Mouse (Mus musculus) naive thymus-derived CD4-positive, alpha-beta T cell, adult 2 months (primary cell): ENCODE results near the gene Hps5.

Experiments used
- DNase-seq: peaks from one replicate; pipeline ENCODE4 v3.0.0-alpha.2; 2011; ENCODE audit warnings: low read depth

Hps5 gene

DNA sequence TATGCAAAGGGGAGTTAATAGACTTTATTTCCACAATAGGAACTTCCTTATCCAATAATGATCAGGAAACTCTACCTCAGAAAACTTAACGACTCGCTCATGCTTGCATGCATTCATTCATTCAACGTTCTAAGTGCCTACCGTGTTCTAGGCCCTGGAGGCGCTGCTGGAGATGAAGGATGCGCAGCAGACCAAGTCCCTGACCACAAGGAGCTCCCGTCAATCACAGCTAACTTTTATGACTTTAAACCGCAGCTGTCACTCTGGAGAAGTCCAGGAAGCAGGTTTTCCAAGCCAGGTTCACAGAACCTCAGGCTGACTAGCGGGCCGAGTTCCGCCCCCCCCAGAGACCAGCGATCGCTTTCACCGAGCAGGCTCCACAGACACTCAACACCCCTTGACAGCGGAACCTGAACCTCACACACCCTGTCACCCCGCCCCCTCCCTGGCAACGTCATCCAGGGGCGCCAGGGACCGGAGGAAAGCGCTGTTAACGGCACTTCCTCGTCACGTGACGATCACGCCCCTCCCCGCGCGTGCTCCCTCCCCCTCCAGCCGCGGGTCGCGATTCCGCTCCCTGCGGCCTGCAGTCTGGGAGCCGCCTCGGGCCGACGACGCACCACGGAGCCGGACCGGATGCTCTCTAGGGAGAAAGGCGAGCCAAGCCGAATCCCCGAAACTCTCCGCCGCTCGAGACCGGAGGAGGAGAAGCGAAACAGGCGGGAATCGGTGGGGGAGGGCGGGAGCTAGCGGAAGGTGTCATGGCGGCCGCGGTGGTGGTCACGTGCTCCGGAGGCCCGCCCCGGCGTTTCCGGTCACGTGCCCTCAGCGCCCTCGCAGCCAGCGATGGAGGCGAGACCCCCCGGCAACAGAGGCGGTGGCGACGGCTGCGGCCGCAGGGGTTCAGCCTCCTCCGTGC lies at the start of gene Hps5, which contains the start of gene Gtf2h1:
Hps5 (minus strand) TSS at position 778 of the 919 bp plus-strand sequence.
Gtf2h1 (plus strand) TSS at position 817 of the 919 bp plus-strand sequence.
- DNase-seq = peak; percentile 99

DNA sequence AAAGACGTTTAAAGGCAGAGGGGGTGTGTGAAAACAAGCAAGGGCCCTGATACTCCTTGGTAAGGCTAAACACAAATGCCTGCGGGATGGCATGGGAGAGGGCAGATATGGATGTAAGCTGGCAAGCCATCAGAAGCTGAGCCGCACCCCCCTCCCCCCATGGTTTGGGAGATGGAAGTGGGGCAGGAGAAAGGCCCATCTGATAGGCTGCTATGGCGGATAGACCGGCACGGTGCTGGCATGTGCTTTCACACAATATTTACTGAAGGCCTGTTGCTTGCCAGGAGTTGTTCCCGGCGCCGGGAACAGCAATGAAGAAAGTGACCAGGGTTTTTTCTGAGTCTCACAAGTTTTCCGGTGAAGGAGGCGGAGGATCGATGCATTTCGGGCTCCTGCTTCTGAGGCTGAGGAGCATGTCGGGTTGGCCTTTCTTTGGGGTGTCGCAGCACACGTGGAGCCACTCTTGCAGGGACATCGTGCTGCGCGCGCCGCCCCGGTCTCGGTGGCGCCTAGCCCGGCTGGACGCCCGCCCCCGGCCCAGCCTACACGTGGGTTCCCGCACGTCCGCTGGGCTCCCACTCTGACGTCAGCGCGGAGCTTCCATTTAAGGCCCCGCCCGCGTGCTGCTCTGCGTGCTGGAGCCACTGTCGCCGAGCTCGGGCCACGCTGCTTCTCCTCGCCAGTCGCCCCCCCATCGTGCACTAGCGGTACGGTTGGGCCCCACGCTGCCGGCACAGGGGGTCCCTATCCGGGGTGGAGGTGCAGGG lies 49.5 kb upstream of the Hps5 start:
- DNase-seq = peak; percentile 93

DNA sequence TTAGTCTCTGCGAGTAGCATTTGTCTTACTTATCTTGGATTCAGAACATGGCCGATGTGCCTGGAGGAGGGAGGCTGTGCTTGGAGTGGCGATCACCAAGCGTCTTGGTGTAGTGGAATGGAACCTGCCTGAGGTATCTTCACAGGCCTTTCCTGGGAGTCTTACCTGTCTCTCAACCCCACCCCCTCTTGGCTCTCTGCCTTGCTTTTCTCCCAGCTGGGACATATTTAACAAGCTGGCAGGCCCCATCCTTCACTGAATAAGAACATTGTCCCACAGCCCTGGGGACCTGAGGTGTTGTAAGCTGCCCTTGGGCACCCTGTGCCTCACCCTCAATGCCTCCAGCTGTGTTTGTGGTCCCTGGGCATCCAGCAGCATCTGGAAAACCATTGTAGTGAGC lies 47.7 kb upstream of the Hps5 start:
- DNase-seq = no peak

DNA sequence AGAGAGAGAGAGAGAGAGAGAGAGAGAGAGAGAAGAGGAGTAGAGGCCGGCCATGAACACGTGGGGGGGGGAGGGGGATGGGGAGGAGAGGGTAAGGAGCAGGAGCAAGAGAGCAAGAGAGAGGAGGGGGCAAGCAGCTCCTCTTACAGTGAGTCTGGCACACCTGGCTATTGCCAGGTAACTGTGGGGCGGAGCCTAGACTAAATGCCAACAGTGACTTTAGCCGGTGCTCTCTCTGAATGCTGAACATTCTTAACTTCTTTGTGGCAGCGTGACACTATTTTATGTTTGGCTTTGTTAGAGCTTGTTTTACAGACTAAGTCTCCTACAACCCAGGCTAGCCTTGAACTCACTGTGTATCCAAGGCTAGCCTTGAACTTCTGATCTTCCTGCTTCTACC lies 46.4 kb upstream of the Hps5 start:
- no peak for DNase-seq

DNA sequence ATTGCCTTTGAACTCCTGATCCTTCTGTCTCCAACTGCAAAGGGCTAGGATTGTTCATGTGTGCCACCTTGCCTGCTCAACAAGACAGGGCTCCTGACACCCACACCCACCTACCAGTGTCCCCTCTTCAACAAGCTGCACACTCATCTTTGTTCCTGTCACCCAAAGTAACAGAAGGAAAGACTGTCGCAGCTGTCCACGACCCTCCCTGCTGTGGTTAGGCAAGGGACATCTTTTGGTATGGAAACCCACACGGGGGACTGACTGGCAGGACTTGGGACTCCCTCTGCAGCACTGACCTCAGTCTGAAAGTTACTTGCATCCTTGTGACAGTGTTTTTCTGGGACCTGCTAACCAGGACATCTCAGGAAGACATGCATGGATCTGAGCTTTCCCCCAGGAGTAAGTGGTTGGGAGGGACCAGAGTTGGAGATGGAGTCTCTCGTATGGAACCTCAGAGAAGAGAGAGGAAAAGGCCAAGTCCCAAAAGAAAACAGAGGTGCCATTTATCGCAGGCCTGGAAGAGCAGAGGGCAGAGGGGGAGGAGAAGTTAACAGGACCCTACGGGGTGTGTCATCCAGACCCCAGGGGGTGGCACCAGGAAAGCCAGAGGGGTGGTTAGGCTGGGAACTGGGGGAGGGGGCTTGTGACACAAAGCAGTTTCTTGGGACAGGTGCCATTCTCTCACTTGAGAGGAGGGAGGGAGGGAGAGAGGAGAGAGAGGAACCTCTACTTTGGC lies 45.1 kb upstream of the Hps5 start, which contains the start of gene Ldha:
Ldha (plus strand) TSS at position 689 of the 739 bp plus-strand sequence.
- DNase-seq = no peak

DNA sequence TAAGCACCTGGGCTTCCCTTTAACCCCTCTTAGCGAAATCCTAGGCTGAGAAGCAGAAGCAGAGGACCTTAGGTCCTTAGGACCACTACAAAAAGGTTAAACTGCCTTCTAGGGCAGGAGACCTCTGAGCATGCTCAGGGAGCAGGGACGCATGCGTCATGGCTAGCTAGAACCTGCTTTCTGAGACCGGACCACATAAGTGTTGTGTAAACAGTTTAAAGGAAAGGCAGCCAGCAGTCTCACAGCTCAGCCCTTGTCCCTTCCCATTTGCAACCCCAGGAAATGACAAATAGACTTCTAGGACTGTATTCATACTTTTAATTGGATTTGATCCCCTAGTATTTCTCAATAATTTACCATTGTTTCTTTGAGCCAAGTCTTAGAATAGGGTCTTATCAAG lies 44.5 kb upstream of the Hps5 start:
- no peak for DNase-seq

DNA sequence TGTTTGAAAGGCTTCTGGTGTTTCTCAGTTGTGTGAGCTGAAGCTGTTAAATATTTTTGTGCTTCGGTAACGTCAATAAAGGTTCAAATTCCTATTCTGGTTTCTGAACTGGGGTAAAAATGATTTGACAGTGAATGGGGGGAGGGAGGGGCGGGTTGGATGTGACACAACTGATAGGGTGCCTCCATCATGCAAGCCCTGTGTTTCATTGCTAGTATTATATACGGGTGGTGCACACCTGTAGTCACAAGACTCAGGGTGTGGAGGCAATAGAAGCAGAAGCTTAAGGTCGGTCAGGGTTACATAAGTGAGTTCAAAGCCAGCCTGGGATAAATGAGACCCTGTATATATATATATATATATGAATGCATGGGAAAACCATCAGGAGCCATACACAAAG lies 44.0 kb upstream of the Hps5 start:
- DNase-seq = no peak

DNA sequence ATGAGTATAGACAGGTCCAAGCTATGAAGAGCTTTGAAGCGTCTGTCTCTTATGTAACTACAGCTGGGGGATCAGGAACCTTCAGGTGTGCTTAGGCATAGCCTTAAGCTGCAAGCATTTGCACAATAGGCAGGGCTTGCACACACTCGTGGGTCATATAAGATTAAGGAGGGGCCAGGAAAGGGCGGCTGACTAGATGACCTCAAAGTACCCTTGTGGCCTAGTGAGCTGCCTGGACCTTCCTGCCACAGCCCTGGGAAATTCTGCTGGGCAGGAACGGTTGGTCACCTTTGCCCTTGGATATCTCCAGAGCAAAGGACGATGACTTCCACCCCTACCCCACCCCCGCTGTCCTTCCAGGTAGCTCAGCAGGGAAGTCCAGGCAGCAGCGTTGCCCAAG lies 43.6 kb upstream of the Hps5 start:
- DNase-seq = no peak

DNA sequence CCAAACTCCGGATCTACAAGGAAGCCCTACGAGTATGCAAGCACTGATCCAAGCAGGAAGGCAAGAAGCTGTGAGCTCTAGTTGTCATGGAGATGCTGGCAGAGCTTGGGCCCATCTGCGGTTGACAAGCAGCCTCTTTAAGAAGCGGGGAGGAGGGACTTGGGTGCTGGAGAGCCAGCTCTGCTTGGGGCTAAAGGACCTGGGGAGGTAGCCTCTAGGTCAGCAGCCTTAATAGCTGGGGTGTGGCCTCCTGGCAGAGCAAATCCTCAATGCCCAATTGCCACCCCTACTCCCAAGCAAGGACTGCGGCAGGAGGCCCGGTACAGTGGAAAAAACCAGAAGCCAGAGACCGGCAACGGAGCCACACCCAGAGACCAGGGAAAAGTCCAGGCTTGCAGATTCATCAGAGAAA lies 43.0 kb upstream of the Hps5 start:
- DNase-seq = peak; percentile 87

DNA sequence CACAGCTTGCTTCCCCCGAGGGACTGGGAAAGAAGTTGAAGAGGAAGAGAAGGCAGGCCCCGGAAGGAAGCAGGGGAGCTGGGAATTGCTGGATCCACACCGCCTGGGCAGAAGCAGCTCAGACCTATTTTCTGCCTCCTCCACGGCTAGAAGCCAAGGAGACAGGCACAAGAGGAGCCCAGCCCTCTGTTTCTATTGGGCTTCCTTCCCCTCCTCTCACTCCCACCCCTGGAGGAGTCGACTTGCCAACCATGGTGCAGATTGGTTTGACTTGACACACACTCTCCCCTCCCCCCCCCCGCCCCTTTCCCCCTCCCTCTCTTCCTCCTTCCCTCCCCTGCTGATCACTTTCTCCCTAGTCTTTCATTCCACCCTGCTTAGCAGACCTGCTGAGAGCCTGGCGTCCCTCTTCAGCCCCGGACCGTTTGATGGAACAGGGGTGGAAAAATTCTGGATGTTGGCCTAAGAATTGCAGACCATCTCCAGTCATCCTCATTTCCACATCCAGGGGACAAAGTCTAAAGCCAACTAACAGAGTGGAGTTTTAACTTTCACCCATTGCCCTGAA lies 42.3 kb upstream of the Hps5 start:
- DNase-seq = peak; percentile 56

DNA sequence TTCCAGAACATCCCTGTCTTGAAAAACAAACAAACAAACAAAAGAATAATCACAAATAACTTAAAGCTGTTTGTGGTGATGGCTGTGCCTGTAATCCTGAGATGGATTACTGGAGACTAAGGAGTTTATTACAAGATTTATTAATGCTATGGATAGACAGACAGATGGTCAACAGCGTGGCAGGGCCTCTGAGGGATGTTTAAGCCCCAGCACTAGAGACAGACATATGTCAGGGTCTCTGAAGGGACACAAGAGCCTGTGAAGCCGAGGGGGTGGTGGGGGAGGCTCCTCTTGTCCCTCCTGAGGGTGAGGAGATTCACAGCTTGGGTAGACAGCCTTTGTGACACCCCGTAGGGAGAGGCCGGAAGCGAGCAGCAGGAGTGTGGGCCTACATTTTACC lies 41.2 kb upstream of the Hps5 start:
- no peak for DNase-seq

DNA sequence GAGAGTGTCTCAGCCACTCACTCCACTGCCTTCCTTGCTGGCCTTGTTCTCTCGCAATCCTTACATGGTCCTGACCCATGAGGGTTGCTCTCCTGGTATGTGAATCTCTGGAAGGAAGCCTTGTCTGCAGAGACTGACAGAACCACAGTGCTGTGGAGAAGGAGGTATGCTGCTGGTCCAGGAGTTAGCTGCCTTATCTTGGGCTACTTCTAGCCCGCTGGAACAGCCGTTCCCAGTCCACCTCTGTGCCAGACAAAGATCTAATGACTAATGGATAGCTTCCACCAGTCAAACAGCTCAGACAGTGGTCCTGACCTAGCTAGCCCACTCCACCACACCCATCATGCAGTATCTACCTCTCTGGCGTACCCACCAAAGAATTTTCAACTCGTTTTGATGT lies 40.5 kb upstream of the Hps5 start:
- DNase-seq = no peak

DNA sequence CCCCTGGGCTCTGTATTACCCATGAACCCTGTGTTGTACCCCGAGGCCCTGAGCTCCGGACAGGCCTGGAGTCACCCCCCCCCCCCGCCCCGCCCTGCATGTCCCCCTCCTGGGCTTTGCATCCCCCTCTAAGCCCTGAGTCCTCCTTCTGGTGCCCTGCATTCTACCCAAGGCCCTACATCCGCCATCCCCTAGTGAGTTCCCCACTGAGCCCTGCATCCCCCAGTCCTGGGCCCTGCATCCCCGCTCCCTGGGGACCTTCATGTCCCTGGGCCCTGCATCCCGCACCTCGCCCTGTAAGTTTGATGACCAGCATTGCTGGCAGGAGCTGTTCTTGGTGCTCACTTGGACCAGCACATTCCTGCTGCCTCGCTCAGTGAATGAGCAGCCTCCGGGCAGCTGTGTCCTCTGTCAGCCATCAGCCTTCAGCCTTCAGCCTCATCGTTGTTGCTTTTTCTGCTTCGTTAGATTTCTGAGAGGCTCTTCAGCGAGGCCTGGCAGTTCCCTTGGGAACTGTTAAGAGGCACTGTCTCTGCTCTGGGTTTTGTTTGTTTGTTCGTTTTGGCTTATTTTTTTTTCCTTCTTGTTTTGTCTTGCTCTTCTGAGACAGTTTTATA lies 39.2 kb upstream of the Hps5 start:
- no peak for DNase-seq

DNA sequence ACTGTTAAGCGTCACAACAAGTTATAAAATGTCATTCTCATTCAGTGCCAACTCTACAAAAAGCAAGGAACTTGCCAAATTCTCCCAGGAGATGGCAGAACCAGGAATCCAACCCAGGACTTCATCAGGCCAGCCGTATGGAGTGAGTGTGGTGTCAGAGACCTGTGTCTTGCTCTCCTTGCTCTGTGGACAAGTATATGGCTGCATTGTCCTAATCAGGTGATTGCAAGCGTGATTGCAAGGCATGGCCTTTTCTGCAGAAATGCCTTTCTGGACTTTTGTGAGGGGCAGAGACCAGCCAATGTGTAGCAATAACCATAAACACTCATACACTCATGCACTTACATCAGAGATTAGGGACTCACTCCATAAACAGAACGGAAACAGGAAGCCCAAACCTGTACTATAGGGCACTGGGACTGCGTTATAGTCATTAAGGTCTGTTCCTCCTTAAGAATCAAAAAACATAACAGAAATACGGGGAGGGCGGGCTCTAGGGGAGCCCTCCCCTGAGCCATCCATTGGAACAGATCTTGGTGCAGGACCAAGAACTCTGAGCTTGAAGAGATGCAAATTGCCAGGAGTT lies 37.9 kb upstream of the Hps5 start:
- peak; percentile 43 for DNase-seq

DNA sequence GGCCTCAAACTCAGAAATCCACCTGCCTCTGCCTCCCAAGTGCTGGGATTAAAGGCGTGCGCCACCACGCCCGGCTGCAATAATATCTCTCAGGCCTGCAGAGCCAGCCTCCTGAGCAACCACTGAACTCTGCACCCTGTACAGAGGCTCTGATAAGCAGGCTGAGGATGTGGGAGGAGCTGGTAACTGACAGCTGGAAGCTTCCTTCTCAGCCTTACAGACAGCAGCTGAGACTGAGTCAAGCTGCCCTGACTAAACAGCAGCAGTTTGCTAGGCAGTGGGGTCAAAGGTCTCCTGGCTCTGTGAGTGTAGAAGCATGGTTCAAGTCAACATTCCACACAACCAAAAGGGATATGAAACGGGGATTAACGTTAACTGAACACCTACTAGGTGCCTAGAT lies 37.4 kb upstream of the Hps5 start:
- DNase-seq = peak; percentile 80

DNA sequence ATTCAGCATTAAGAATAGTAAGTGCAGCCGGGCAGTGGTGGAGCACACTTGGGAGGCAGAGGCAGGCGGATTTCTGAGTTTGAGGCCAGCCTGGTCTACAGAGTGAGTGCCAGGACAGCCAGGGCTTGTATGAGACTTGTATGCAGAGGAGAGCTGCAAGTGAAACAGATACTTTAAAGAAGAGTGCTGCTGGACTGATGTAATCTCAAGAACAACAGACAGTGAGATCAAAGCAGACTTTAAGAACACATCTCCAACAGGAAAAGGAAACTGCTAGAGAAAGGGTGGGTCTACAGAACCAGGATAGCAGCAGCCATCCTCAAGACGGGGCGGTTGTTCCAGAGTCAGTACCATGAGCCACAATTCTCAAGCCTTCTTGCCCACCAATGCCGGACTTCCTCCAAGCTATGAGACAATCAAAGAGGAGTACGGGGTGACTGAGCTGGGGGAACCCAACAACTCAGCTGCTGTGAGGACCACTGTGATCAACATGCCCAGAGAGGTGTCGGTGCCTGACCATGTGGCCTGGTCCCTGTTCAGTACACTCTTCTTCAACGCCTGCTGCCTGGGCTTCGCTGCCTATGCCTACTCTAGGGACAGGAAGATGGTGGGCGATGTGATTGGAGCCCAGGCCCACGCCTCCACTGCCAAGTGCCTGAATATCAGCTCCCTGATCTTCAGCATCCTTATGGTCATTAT lies 36.4 kb upstream of the Hps5 start:
- DNase-seq = peak; percentile 70

DNA sequence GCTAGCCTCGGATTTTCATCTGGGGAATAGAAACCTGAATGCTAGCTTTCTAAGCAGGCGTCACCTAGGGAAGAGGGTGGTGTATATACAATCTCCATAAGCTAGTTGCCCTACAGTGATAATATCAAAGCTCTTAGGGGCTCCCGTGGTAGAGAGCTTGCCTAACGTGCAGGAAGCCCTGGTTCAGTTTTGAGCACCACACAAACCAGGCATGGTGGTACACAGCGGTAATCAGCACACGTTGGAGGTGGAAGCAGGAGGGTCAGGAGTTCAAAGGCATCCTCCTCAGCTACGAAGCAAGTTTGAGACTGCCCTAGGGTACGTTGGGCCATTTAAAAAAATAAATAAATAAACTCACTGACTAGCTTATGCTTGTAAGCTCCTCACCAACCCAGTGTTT lies 35.8 kb upstream of the Hps5 start:
- no peak for DNase-seq

DNA sequence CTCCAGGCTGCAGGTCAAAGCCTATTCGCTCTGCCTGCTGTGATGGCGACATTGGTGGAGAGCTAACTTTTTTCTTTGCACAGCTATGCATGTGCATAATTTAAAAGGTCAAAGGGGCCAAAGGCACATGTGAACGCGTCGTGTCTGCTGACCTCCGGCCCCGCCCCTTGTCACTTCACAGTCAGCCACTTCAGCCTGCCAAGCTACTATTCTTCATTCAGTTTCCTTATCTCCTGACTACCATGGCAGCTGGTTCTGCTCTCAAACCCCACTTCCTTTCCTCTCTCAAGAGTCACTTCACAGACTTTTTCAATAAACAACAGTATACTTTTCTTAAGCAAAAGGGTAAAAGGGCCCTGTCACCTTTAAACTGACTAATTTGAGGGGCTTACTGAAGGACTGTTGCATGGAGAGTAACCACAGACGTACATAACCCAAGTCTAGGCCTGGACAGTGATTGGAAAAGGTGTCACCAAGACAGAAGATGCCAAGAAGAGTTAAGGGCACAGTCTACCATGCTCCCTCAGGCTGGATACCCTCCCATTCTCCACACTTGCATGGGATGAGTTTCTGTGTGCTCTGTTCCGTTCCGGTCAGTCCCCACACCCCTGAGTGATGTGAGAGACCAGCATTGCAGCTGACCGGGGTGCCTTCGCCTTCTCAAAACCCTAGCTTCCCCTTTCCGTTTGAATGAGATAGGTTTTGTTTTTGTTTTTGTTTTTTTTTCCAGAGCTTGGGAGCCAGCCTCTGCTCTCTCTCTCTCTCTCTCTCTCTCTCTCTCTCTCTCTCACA lies 35.1 kb upstream of the Hps5 start:
- peak; percentile 57 for DNase-seq

DNA sequence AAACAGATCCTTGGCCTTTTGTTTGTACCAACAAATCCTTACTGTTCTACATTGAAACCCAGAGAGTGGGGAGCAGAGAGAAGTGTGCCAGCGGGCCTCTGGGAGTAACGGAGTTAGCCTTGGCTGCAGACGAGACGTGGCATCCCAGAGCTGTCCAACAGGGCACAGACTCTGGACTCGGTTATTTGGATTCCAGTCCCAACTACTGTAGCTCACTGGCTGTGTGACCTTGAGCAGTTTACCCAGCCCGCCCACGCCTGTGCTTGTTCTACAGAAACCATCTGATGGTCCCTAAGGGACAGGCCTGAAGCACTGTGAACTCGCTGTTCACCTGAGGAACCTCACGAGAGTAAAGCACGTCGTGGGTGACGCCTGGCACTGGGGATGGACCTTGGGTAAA lies 34.0 kb upstream of the Hps5 start:
- no peak for DNase-seq

DNA sequence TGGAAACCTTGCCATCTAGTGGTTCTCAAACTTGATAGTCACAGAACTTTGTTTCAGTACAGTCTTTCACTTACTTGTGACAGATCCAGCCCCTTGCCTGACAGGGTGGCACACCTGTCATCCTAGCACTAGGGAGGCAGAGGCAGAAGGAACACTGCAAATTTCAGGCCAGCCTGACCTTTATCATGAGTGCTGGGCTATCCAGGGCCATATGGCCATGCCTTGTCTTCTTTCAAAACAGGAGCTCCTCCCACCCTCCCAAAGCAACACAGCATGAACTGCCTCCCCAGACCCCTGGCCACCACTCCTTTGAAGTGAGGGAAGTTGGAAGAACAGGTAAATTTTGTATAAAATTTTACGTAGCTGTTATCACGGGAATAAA lies 31.9 kb upstream of the Hps5 start:
- DNase-seq = no peak
